Mouse (Mus musculus): ENCODE measurements at regions not wholly inside any gene's neighbourhood (a gene's known extent, or its start where the extent isn't known, plus 50 kb on each side); places are given as distances from the start of the nearest gene placed in this dataset.

DNA sequence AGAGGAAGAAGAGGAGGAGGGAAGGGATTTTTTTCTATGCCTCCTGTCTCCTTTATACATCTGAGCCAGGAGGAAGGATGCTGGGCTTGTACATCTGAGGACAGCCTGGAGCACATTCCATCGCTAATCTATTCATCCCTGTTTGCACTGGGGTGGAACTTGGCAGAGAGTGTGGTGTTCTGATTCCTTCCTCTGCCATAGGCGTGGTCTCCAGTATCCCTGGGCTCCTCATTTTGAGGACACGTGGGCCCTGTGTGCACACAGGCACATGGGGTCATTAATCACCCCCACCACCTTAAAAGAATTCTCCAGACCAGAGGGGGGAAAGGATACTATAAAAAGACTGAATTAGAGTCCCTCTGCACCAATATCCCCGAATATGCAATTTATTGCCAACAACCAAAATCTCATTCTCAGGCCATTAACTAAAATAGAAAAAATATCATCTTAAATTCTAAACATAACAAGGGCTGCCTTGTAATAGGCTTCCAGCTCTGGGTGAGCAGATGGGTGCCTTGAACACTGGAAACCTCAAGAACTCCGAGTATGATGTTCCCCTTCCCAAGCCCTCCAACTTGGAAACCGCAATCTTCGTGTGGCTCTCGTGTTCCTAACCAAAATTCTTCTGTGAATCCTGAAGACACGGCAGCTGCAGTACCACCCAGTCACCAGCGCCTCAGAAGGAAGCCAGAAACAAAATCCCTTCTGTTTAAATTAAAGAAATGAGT is 254.7 kb downstream of the Cxcl12 start:
- no peak for DNase-seq (ENCODE audit: low read depth, low spot score)

DNA sequence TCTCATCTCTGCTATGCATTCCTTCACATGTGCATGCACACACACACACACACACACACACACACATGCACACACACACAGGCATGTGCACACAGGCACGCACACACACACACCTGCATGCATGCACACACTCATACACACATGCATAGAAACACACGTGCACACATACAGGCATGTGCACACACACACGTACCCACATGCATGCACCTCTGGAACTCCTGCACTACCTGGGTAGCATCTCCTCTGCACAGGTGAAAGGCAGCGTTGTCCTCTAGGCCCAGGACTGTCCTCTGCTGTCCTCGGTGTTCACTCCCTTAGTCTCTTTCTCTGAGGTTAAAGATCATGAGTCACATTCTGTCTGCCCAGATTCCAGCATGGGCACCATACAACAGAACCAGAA is 258.0 kb downstream of the Cxcl12 start:
- no peak for DNase-seq (ENCODE audit: low read depth, low spot score)

DNA sequence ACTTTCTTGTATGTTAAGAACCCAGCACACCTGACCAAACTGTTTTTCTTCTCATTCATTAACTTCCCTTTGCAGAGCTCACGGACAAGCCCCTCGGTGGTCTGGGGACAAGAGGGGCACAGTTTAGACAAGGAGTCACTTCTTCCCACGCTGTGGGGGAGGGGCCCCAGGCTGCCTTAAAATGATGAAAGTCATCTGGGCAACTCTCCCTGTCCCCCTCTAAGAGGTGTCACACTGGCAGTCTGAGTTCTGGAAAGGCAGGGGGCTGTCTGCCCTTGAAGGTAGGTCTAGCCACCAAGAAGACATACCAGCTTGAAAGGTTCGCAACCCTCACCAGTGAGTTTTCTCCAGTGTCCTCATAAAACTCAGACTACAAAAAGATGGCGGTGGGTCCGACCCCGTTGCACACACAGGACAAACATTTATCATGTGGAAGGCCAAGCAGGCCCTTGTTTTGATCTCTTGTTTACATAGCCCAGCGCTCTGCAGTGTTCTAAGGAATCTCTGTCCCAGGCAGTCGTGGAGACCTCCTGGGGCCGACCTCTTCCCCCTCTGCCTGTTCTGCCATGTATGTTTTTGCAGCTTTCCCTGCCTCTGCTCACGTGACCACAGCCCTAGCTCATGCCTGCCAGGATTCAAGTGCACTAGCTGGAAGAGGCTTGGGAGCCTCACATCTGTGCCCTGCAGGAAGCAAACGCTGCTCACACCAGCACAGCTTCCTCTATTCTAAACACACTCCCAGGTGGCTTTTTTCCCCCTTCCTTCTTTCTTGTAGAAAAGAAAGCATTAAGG is 259.2 kb downstream of the Cxcl12 start:
- no peak for DNase-seq (ENCODE audit: low read depth, low spot score)

DNA sequence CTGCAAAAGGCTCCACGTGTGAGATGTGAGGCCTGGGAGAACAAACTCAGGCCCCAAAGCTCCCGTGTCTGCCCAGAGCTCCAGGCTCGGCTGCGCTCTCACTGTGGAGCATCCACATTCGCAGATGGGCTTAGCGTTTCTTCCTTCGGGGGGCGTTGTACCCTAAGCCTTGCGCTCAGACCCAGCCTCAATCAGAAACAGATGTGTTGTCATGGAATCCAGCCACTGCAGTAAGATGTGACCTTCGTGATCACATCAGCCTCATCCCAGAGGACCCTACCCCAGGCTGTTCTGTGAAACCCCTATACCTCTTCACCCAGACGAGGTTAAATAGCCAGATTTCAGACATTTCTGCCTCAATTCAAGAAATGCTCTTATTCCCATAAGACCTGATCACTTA is 260.1 kb downstream of the Cxcl12 start:
- no peak for DNase-seq (ENCODE audit: low read depth, low spot score)

DNA sequence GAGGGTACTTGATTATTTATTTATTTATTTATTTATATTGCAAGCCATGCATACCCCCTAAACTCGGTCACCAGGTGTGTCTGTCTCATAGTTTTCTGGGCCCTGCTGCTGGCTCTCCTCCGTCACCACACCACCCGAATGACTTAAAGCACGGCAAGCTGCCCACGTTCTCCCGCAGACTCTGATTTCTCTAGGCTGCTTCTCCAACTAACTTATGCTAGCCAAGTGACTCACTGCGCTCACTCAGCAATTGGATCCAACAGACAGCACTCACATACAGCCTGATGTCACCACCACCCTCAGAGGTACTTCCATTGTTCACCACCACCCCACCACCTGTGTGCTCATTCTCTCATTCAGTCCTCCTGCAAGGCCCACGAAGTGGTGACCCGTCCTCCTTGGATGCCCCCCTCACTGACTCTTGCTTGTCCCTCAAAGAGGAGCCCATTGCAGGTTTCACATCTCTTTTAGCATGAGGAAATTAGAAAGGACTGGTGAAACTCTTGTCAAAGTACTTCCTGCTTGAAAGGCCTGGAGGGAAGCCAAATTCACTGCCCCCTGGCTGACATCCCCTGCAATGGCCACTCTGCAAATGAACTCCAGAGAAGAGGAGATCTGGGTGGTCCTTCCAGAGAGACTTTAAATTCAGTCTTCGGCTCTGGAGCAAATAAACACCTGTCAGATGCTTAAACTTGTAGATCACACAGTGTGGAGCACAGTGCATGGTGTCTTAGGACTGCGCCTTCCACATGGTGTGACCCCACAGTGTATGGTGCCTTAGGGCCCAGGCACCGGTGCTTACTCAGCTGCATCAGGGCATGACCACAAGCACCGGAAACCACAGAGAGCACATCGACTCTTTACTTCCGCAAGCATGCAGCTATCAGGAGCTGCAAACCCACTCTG is 262.8 kb downstream of the Cxcl12 start:
- DNase-seq (ENCODE audit: low read depth, low spot score) = no peak

DNA sequence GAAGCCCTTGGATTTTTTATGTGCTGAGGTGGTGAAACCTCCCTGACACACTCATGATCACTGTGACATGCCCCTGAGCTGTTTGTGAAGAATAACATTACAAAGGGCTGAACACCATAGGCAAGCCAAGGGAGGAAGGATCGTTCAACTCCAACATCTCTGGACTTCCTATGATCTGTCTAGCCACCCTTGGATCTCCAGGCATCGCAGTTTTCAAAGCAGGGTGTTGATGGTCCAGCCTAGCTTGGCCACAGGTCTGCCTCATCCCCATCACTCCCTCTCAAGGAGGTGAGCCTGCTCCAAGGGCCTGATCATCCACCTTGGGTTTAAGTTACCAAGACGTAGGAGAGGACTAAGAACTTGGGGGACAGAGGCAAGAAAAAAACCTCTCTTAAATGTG is 268.5 kb downstream of the Cxcl12 start:
- no peak for DNase-seq (ENCODE audit: low read depth, low spot score)

DNA sequence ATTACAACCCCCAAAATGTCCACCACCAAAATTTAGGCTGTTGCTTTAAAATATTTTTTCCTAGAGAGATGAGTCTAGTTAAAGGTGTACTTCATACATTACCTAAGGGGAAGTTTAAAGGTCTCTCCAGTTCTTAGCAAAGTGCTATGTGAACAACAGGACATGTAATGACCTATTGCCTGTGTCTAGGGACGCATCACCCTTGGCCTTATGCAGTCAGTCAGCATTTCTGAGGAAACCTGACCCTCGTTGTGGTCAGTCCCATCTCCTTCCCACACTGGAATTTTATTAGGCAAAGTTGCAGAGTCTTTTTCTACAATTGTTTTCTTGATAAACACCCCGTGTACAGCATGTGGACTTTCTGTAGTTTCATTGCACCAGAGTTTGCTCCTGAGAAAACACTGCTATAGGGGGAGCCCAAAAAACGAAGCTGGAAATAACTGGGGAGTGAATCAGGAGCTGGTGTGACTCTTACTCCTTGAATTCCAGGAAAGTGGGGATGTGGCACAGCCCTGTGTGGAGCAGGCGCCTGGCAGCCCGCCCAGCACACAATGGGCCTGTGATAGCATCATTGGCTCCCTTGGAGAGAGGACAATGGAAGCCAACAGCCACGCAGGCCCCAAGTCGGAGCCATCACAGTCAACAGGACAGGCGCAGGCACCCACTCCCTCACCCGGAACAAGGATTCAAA is 269.2 kb downstream of the Cxcl12 start:
- no peak for DNase-seq (ENCODE audit: low read depth, low spot score)

DNA sequence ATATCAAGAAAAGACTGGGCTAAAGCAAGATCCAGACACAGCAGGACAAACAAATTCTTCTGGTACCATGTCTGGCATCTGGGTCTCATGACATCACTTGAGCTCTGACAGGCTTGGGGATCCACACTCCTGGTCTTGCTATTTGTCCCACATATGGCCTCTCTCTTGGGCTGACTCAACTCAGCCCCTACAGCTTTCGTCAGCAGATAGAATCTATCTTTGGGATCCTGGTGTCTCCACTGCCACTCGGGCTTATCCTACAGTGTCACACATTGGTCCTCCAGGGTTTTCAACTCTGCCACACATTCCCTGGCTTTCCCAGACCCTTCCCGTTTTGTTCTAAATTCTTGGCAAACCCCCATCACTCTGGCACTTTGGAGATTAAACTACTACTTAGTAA is 280.3 kb downstream of the Cxcl12 start:
- no peak for DNase-seq (ENCODE audit: low read depth, low spot score)

DNA sequence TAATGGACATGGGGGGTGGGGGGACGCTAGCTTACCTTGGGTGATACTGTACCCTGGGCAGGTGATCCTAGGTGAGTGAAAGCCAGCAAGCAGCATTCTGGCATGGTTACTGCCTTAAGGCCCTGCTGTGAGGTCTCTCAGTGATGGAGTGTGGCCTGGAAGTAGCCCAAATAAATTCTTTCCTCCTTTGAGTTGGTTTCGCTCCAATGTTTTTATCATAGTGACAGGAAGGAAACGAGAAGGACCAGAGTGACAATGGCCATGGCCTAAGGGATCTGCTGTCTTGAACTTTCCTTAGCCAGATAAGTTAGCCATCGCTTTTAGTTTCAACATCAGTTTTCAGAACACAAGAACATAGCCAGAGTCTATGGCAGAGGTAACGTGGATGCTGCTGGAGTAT is 282.7 kb downstream of the Cxcl12 start:
- DNase-seq (ENCODE audit: low read depth, low spot score) = no peak

DNA sequence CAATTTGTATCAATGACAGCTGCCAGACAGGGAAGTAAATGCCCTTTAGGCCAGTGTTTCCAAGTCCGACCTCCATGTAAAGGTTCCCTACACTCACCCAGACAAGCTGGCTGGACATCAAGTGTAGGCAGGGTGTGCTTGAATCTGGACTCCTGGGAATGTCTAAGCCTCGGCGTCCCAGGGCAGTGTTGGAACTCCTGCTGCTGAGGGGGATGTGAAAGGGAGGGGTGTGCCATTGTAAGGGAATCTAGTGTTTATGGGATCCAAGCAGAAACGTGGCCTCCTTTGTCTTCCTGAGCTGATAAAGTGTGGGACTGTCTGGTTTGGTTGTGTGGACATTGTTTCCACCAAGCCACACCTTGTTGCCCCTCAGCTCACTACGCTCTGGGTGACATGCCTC is 291.9 kb downstream of the Cxcl12 start:
- DNase-seq (ENCODE audit: low read depth, low spot score) = no peak

DNA sequence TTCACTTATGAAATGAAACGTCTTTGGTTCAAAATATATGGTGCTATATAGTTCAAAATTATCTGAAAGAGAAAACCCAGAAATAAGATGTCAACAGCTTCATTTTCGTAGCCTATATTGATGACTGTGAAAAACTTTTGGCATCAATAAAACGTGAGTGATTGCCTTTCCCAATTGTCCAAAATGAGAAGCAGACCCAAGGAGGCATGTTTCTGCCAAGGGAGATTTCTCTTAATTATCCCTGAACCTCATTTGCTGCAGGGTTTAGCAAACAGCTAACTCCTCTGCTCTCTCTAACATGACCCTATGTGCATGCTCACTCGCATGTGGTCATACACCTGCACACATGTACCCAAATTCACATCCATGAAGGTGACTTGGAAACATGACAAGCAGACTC is 296.8 kb downstream of the Cxcl12 start:
- no peak for DNase-seq (ENCODE audit: low read depth, low spot score)

DNA sequence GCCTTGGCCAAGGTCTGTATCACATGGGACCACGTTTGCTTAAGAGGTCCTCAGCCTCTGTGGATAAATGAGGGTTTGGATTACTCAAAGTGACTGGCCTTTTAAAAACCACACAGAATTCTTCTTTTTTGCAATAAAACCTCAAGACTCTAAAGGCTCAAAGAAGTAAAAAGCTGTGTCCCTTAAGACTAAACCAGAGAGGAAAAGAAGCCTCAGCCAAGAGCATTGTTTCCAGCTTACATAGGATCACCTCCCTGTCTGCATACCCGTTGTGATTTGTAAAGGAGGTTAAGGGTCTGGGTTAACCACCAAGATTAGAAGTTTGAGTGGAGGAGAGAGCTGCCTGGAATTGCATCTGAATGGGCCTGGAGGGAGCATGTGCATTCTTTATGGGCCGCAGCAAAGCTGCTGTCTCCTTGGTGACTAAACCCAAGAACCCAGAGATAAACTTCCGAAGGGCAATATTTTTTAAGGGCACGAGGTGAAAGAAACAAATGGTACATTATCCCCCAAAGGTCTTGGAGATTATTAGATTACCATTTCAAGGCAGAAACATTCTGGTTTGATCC is 297.4 kb downstream of the Cxcl12 start:
- DNase-seq (ENCODE audit: low read depth, low spot score) = no peak

DNA sequence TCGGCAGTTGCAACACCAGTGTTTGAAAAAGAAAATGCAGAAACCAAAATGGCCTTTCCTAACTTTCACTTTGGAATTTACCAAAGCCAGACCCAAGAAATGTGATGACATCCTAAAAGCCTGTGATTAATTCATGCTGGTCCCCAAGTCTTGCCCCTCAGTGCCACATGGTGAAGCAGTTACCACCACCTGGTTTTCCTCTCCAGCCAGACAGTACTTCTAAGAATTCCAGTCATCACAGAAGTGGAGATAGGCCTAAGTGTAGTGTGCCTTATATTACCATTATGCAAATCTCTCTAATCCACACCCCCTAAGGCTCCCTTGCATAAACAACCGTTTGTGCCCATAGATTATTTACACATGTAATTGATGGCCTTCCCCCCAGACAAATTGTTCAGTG is 311.0 kb downstream of the Cxcl12 start:
- no peak for DNase-seq (ENCODE audit: low read depth, low spot score)

DNA sequence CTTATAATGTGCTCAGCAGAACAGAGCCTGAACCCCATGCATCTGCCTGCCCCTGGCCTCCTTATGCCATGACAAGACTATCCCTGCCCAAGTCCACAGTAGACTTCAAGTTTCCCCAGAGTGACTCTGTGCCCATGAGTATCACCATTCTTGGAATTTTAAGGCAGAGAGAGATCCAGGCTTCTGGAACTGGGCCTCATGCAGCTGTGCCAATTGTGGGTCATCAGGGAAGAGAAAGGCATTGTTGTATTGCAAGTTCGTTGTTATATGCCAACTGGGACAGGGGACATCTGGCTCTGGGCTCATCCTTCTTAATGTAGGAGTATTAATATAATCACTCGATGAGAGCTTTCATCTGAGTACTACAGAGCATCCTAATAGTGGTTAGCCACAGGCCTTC is 312.1 kb downstream of the Cxcl12 start:
- DNase-seq (ENCODE audit: low read depth, low spot score) = no peak

DNA sequence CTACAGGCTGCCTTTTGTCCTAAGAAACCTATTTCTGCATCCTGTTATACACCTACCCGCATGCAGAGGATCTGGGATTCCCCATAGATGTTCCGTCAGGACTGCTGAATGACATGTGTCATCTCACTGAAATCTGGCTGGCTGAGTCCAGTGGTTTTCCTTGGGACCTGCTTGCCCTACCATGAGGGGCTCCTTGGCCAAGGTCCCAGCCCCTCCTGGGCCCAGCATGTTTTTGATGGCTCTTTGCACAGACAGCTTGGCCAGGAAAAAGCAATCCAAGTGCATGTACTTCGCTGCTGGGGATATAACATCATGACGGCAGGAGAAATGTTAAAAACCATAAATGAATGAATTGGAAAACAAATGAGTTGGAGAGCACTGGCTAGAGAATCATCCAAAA is 320.8 kb downstream of the Cxcl12 start:
- no peak for DNase-seq (ENCODE audit: low read depth, low spot score)

DNA sequence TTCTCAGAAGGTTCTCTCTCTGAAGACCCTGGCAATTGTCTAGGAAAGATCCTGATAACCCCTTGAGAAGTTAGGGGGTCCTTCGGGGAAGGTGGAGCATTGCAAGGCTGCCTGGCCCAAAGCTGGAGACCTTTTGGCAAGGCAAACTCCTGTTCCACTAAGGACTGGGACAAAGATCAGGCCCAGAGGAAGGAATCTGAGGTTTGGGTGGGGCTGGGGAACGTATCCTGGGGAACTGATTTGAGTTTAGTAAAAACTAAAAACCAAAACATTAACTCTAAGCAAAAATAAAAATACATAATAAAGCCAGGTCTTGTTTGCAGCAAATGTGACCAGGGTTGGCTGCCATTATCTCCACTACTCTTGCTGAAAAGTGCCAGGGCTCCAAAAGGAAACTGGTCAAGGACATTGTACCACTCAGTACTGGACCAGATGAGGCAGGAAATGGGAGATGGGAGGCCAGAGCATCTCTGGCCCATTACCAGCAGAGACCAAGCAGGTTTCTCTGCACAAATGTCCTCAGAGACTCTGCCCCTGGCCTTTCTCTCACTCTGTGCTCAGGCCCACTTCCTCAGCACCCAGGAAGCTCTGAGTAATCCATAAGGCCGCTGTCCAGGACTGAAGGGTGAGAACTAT is 321.5 kb downstream of the Cxcl12 start:
- no peak for DNase-seq (ENCODE audit: low read depth, low spot score)

DNA sequence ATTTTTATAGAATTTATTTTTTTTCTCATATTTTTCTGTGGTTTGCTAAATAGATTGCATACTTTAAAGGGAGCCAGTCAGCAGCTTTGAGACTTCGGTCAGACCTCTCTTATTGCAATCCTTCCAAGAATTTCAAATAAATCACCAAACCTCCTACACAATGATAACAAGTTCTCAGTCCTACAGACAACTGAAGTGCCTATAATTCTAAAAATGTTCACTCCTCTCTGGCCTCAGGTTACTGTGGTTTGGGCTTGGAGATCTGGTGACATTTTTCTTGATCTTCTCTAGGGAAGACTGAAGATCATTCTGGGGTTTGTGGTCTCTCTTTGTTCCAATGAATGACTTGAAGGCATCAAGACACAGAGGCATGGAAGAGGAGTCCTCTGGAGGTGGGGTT is 326.6 kb downstream of the Cxcl12 start:
- DNase-seq (ENCODE audit: low read depth, low spot score) = no peak

DNA sequence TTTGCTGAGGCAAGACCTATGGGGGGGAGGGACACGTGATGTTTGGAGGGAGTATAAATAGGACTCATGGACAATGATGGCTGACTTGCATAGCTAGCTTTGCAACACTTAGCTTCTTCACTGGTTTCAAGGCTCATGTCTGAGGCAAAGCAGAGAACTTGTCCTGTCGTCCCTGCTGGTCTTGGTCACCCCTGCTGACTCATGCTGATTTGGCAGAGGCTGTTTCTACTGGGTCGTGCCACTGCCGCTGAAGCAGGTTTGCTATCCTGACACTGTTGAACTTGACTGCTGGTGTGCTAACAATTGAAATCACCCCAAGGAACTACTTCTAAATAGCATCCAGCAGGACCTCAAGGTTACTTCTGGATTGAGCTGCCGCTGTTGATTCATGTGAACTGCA is 329.0 kb downstream of the Cxcl12 start:
- no peak for DNase-seq (ENCODE audit: low read depth, low spot score)

DNA sequence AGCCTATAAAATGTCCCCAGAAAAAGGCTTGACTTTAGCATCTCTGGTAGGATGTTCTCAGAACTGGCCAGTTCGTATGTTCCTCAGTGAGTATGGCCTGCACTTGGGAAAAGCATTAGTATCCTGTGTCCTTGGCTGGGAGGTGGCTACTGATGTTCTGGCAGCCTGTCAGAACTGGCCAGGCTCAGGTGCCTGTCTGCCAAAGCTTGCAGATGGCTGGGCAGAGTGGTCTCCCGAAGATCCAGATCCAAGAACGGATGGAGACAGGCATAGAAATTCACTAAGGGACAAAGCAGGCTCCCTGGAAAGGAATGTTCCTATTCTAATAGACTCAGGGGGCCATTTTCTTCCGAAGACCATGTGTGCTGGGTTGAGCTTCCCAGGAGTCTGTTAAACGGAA is 329.6 kb downstream of the Cxcl12 start:
- no peak for DNase-seq (ENCODE audit: low read depth, low spot score)

DNA sequence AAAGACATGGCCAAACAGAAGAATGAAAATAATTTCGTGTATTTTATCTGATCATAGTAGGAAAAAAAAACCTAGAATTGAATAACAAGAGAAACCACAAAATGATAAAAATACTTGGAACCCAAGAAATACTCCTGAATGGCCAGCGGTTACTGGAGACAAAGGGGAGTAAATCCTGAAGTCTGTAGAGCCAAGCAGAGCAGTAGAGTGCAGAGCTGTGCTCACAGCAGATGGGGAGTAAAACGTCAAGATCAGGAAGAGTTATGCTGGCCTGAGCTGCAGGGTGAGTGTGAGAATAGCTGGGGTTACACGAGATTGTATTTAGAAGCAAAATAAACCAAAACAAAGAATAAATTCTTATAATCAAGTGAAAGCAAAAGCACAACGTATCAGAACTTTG is 334.0 kb downstream of the Cxcl12 start:
- DNase-seq (ENCODE audit: low read depth, low spot score) = no peak

DNA sequence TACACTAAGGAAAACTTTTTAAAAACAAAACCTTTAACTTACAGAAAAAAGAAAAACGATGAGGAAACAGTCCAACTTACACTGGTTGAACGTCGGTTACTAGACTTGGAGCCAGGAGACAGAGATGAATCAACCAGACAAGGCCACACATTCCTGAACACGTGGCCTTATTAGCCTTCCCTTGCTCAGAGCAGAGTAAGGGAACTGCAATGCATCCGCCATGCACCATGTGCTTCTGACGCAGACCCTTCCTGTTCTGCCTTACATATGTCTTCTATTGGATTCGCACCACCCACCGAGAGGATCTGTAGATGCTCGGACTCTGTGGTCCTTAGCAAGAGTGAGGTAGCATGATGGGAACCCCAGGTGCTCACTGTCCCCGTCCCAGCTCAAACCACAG is 336.2 kb upstream of the Zfp637 start:
- DNase-seq (ENCODE audit: low read depth, low spot score) = no peak

Measured in retina, postnatal 7 days (tissue).